Mouse (Mus musculus) heart, embryonic 11.5 days (tissue): ENCODE results near the gene Crygf. TPM values are rescaled to one million over a fixed set of nuclear protein-coding genes. Genes with fewer than 3 reads are reported as not detected.
"Not testable (repeated sequence)": the region's sequence is repeated elsewhere in the genome, so short reads cannot be mapped to it uniquely, and the experiment has no call there.

Experiments used
- ATAC-seq: fragments of 200-750 bp; cut with Nextera tagmentation; replicated peaks from 2 replicates; pipeline ENCODE4 v1.8.0; 2017; ENCODE audit warnings: moderate library complexity; ENCODE audit not compliant: insufficient number of reproducible peaks, low FRiP score, low TSS enrichment
- H3K27ac ChIP-seq: fragments of 300-500 bp; sonication (generic); 2 replicates; pipeline ENCODE4 v1.5.1; 2014; ENCODE audit warnings: mild to moderate bottlenecking, low read depth, low read length
- H3K27me3 ChIP-seq: fragments of 300-500 bp; sonication (generic); 2 replicates; pipeline ENCODE4 v1.6.1; 2014; ENCODE audit warnings: mild to moderate bottlenecking, low read length, mixed read lengths; ENCODE audit not compliant: control insufficient read depth, insufficient read depth
- H3K36me3 ChIP-seq: fragments of 300-500 bp; sonication (generic); 2 replicates; pipeline ENCODE4 v1.6.1; 2014; ENCODE audit warnings: mild to moderate bottlenecking, low read length, moderate library complexity, mixed read lengths; ENCODE audit not compliant: control insufficient read depth, insufficient read depth
- H3K4me1 ChIP-seq: fragments of 300-500 bp; sonication (generic); 2 replicates; pipeline ENCODE4 v1.6.1; 2014; ENCODE audit warnings: low read length; ENCODE audit not compliant: control insufficient read depth, insufficient read depth
- H3K4me2 ChIP-seq: fragments of 300-500 bp; sonication (generic); 2 replicates; pipeline ENCODE4 v1.6.1; 2014; ENCODE audit warnings: mild to moderate bottlenecking, moderate library complexity
- H3K4me3 ChIP-seq: fragments of 300-500 bp; sonication (generic); 2 replicates; pipeline ENCODE4 v1.5.1; 2014; ENCODE audit warnings: low read depth, low read length
- H3K9ac ChIP-seq: fragments of 300-500 bp; sonication (generic); 2 replicates; pipeline ENCODE4 v1.6.1; 2014; ENCODE audit warnings: mild to moderate bottlenecking, low read depth, low read length, moderate library complexity
- H3K9me3 ChIP-seq: fragments of 300-500 bp; sonication (generic); replicated peaks from 2 replicates; pipeline ENCODE4 v1.6.1; 2016; ENCODE audit warnings: low read length; ENCODE audit not compliant: control insufficient read depth
- WGBS: fragments of 180-500 bp; shearing (Covaris S2); extraction: QIAGEN DNeasy Blood & Tissue Kit; methylation state at CpG from one replicate; pipeline ENCODE4 v1.1.7; 2014; ENCODE audit not compliant: insufficient replicate concordance; 5-methylcytosine and 5-hydroxymethylcytosine counted together
- polyA plus RNA-seq: library from polyadenylated mRNA; unstranded; fragments of >200 nt; fragmentation: Nextera tagmentation; extraction: Ambion mirVana; gene quantifications from 2 replicates; pipeline ENCODE4 v1.2.1, GENCODE M21; 2014

The Crygf gene
- polyA plus RNA-seq = not detected in 2 replicates

GRCm38 (mm10) chr1:65926294-65926693 is at the start of gene Crygf:
Crygf (plus strand) TSS chr1:65926520.
- no peak within 1 kb of the TSS for H3K9ac ChIP-seq
- no peaks in the 10 kb centered on the region for H3K36me3 ChIP-seq
- no peaks in the 10 kb centered on the region for H3K9me3 ChIP-seq
- H3K27me3 ChIP-seq = no peaks in the 10 kb centered on the region
- no peak within 1 kb of the TSS for H3K4me3 ChIP-seq
- 0 out of 2 replicates have a peak, but pooled peaks cover 2% of the 10 kb centered on the region for H3K4me1 ChIP-seq
- H3K4me2 ChIP-seq = no peak within 1 kb of the TSS
- no peak for ATAC-seq
- 62% methylated on average over 4 of the region's 4 CpGs for WGBS
- no peak within 1 kb of the TSS for H3K27ac ChIP-seq

- Histone ChIP-seq H3K9ac (no peak overlapping the region), H3K9me3 (no peaks in the 10 kb centered on the region), H3K4me3 (no peak overlapping the region), H3K36me3 (no peaks in the 10 kb centered on the region), H3K4me1 (0 out of 2 replicates have a peak, but pooled peaks cover 2% of the 10 kb centered on the region), H3K27ac (no peak overlapping the region), H3K4me2 (no peak overlapping the region), H3K27me3 (no peaks in the 10 kb centered on the region)
- no peak for ATAC-seq
- 50% methylated on average over 6 of the region's 6 CpGs for WGBS
These were observed 734 bp upstream of the Crygf start for GRCm38 (mm10) chr1:65925361-65926210.

DNA sequence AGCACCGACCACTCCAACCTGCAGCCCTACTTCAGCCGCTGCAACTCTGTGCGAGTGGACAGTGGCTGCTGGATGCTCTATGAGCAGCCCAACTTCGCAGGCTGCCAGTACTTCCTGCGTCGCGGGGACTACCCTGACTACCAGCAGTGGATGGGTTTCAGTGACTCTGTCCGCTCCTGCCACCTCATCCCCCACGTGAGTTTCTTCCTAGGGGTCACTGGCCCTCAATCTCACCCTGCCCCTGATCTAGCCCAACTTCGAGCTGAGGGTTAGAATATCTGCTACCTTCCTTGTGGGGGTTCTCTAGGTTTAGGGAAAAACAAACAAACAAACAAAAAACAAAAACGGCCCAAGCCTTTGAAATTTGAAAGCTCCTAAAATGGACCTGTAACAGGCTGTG is 376 bp downstream of the Crygf start:
- H3K27ac ChIP-seq, H3K4me1 ChIP-seq, H3K36me3 ChIP-seq, H3K9me3 ChIP-seq, H3K9ac ChIP-seq, ATAC-seq, H3K4me3 ChIP-seq, H3K4me2 ChIP-seq, H3K27me3 ChIP-seq: not testable (repeated sequence)
- WGBS = 72% methylated on average over 11 of the region's 11 CpGs

DNA sequence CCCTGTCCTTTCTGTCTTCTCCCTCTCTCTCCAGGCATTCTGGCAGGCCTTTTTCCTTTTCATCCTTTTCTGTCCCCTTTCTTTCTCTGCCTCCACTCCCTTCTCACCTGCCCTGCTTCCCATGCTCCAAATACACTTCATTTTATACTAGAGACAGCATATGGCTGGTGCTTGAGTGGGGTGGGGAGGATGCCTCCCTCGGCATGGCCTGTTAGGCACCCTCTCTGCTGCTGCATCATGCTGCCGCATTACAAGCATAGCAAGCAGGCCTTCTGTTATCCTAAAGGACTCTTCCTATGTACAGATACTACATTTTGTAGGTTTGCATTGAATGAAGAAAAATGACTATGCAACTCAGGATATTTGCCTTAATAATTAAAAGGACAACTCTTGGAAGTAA is 3.7 kb downstream of the Crygf start:
- H3K36me3 ChIP-seq = no peaks in the 10 kb centered on the region
- no peaks in the 10 kb centered on the region for H3K27me3 ChIP-seq
- H3K4me2 ChIP-seq = no peak overlapping the region
- no peak overlapping the region for H3K9ac ChIP-seq
- no peak overlapping the region for H3K4me3 ChIP-seq
- H3K4me1 ChIP-seq = 0 out of 2 replicates have a peak, but pooled peaks cover 2% of the 10 kb centered on the region
- no peaks in the 10 kb centered on the region for H3K9me3 ChIP-seq
- 81% methylated on average over 2 of the region's 2 CpGs for WGBS
- H3K27ac ChIP-seq = no peak overlapping the region
- ATAC-seq = no peak

DNA sequence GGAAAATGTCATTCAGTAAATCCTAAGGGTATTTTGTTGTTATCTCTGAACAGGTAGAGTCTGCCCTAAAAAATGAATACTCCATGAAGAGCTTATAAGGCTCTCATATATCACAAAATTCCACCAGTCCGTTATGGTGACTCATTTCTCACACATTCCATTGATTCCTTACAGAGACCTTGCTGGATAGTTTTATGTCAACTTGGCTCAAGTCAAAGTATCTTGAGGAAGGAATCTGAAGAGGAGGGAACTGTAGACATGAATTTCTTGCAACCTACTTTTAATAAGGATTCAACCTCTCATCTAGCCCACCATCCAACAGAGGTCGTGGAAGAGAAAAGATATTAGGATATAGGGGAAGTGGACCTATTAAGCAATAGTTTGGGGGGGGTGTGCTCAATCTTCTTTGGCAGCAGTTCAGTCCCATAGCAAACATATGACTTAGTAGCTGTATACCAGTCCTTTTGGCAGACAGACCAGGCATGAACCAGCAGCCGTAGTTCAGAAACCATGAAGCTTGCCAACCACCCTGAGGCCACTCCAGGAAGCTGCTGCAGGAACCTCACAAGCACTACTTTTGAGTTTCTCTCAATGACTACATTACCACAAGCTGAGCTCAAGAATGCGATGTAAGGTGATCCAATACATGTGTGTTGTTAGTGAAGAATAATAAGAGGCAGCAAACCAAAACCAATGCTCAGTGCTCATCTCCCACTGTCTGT is 5.9 kb downstream of the Crygf start:
- 75% methylated on average over 4 of the region's 4 CpGs for WGBS
- H3K9ac ChIP-seq = no peak overlapping the region
- H3K27ac ChIP-seq = no peak overlapping the region
- ATAC-seq = no peak
- no peaks in the 10 kb centered on the region for H3K4me1 ChIP-seq
- H3K9me3 ChIP-seq = no peaks in the 10 kb centered on the region
- H3K4me2 ChIP-seq = no peak overlapping the region
- H3K27me3 ChIP-seq = no peaks in the 10 kb centered on the region
- no peak overlapping the region for H3K4me3 ChIP-seq
- no peaks in the 10 kb centered on the region for H3K36me3 ChIP-seq

Other genes starting within 250 kb of the Crygf start
- gene Map2, start 248.8 kb downstream of the Crygf start, polyA plus RNA-seq = 3.6 and 4.6 TPM in 2 replicates